Mouse (Mus musculus) stomach, embryonic 14.5 days (tissue): ENCODE measurements at regions not wholly inside any gene's neighbourhood (a gene's known extent, or its start where the extent isn't known, plus 50 kb on each side); places are given as distances from the start of the nearest gene placed in this dataset.

Source experiments
- ATAC-seq: fragments of 200-750 bp; cut with Nextera tagmentation; 2 replicates; pipeline ENCODE4 v1.8.0; 2017; ENCODE audit warnings: low read depth, moderate TSS enrichment; ENCODE audit not compliant: insufficient number of reproducible peaks, insufficient read depth, low FRiP score
- H3K27ac ChIP-seq: fragments of 300-500 bp; sonication (generic); 2 replicates; pipeline ENCODE4 v1.5.1; 2014; ENCODE audit warnings: mild to moderate bottlenecking, low read length, moderate library complexity, mixed read lengths
- H3K27me3 ChIP-seq: fragments of 300-500 bp; sonication (generic); 2 replicates; pipeline ENCODE4 v1.6.1; 2014; ENCODE audit warnings: low read length, control low read depth, mixed read lengths; ENCODE audit not compliant: control insufficient read depth, insufficient read depth
- H3K36me3 ChIP-seq: fragments of 300-500 bp; sonication (generic); 2 replicates; pipeline ENCODE4 v1.6.1; 2014; ENCODE audit warnings: mild to moderate bottlenecking, control low read depth, low read length, moderate library complexity, mixed read lengths; ENCODE audit not compliant: control insufficient read depth, insufficient read depth
- H3K4me1 ChIP-seq: fragments of 300-500 bp; sonication (generic); 2 replicates; pipeline ENCODE4 v1.6.1; 2014; ENCODE audit warnings: low read length, control low read depth, mixed read lengths; ENCODE audit not compliant: control insufficient read depth, insufficient read depth
- H3K4me2 ChIP-seq: fragments of 300-500 bp; sonication (generic); replicated peaks from 2 replicates; pipeline ENCODE4 v1.6.1; 2014; ENCODE audit warnings: low read depth, low read length, control low read depth
- H3K4me3 ChIP-seq: fragments of 300-500 bp; sonication (generic); 2 replicates; pipeline ENCODE4 v1.5.1; 2014; ENCODE audit warnings: low read depth, low read length, control low read depth
- H3K9ac ChIP-seq: fragments of 300-500 bp; sonication (generic); replicated peaks from 2 replicates; pipeline ENCODE4 v1.6.1; 2014; ENCODE audit warnings: low read depth, mild to moderate bottlenecking, control low read depth, low read length, moderate library complexity, mixed read lengths
- H3K9me3 ChIP-seq: fragments of 300-500 bp; sonication (generic); 2 replicates; pipeline ENCODE4 v1.6.1; 2016; ENCODE audit warnings: low read depth, low read length, control low read depth; ENCODE audit not compliant: control insufficient read depth
- WGBS: fragments of 180-500 bp; shearing (Covaris S2); extraction: QIAGEN DNeasy Blood & Tissue Kit; methylation state at CpG from one replicate; pipeline ENCODE4 v1.1.7; 2014; 5-methylcytosine and 5-hydroxymethylcytosine counted together

GRCm38 (mm10) chr8:49175386-49175785 lies 331.6 kb upstream of the Tenm3 start:
- no peak overlapping the region for H3K4me2 ChIP-seq
- no peak overlapping the region for H3K9ac ChIP-seq
- H3K4me1 ChIP-seq, result no peaks in the 10 kb centered on the region
- H3K36me3 ChIP-seq, result no peaks in the 10 kb centered on the region
- no peaks in the 10 kb centered on the region for H3K9me3 ChIP-seq
- no peaks in the 10 kb centered on the region for H3K27me3 ChIP-seq
- no peak for ATAC-seq
- WGBS, result 82% methylated on average over 4 of the region's 4 CpGs
- no peak overlapping the region for H3K27ac ChIP-seq
- no peak overlapping the region for H3K4me3 ChIP-seq

DNA sequence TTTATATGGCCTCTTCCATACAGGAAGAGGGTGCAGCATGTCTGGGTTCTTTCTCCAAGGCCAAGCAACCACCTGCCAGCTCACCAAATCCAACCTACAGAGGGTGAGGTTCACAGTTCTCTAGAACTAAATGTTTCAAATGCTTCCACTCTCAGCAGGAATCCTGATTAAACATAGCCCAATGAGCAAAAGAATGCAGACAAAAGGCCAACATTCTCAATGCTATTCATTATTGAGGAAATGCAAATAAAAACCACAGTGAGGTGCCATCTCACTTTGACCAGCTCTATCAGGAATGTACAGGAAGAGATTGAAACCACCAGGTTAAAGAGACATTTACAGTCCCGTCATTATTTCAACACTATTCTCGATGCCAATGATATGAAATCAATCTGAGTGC lies 331.2 kb upstream of the Tenm3 start:
- no peaks in the 10 kb centered on the region for H3K4me1 ChIP-seq
- no peaks in the 10 kb centered on the region for H3K9me3 ChIP-seq
- no peaks in the 10 kb centered on the region for H3K27me3 ChIP-seq
- no peak overlapping the region for H3K4me2 ChIP-seq
- H3K4me3 ChIP-seq, result no peak overlapping the region
- no peak for ATAC-seq
- H3K36me3 ChIP-seq, result no peaks in the 10 kb centered on the region
- WGBS, result 71% methylated on average over 2 of the region's 2 CpGs
- H3K27ac ChIP-seq, result no peak overlapping the region
- H3K9ac ChIP-seq, result no peak overlapping the region

DNA sequence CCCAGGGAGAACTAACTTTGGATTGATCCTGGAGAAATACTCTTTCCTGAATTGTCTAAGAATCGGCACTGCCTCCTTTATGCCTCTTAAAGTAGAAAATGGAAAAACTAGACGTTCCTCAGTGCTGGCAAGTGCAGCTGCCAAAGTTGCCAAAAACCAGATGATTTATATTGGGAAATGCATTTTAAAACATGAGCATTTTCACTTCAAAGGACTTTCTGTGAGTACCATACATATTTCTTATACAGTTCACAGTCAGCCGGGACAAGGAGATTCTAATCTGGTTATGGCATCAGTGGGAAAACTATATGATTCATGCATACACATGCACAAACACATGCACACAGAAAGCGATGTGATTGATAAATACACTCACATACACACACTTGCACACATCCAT lies 315.6 kb upstream of the Tenm3 start:
- 54% methylated on average over 4 of the region's 4 CpGs for WGBS
- Histone ChIP-seq H3K9me3 (no peaks in the 10 kb centered on the region), H3K27me3 (no peaks in the 10 kb centered on the region), H3K4me2 (no peak overlapping the region), H3K4me1 (no peaks in the 10 kb centered on the region), H3K36me3 (no peaks in the 10 kb centered on the region), H3K9ac (no peak overlapping the region), H3K4me3 (no peak overlapping the region), H3K27ac (no peak overlapping the region)
- no peak for ATAC-seq

GRCm38 (mm10) chr8:49158201-49158600 lies 314.4 kb upstream of the Tenm3 start:
- H3K4me3 ChIP-seq, result no peak overlapping the region
- 81% methylated on average over 4 of the region's 4 CpGs for WGBS
- no peak overlapping the region for H3K4me2 ChIP-seq
- H3K9ac ChIP-seq, result no peak overlapping the region
- no peaks in the 10 kb centered on the region for H3K9me3 ChIP-seq
- no peak for ATAC-seq
- H3K4me1 ChIP-seq, result no peaks in the 10 kb centered on the region
- H3K27me3 ChIP-seq, result no peaks in the 10 kb centered on the region
- H3K27ac ChIP-seq, result no peak overlapping the region
- H3K36me3 ChIP-seq, result no peaks in the 10 kb centered on the region

DNA sequence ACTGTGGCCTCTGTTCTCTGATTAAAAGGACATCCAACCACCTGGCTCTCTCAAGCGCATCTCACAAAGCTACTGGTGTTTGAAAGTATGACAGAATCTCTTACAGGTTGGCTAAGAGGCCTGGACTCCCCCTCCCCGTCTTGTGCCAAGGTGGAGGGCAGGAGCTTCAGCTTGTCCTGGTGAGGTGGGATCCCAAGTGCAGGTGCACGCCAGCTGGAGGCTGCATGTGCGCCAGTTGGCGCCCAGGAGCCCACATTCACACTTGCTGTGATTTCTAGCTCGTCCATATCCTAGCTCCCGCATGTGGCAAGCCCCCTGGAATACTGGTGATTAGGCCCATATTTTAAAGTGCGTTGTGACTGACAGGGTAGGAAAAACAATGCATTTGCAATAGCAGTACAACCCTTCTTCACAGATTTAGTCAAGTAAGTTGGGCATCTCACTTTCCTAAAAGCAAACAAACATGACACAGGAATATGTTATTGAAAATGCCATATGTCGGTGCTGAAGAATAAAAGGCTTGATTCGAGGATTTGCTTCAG lies 292.8 kb upstream of the Tenm3 start:
- WGBS, result 89% methylated on average over 10 of the region's 10 CpGs
- Histone ChIP-seq H3K9ac (no peak overlapping the region), H3K4me1 (no peaks in the 10 kb centered on the region), H3K4me2 (no peak overlapping the region), H3K4me3 (no peak overlapping the region), H3K9me3 (no peaks in the 10 kb centered on the region), H3K27me3 (no peaks in the 10 kb centered on the region), H3K36me3 (no peaks in the 10 kb centered on the region), H3K27ac (no peak overlapping the region)
- no peak for ATAC-seq

DNA sequence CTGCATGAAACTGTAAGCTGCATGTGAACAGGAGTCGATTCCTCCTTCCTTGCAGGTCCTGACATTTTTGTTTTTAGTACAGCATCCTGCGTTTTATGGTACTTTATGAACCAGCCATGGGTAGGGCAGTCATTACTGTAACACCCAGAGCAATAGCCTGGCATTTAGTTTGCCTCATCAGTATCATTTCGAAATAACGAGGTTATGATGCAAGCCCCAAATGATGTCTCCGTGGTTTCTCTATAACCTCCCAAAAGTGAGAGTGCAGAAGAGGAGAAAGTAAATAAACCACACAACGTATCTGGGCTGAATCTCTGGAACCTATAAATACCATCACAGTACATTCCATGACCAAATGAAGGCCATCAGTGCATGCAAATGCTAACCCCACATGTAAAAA lies 265.3 kb upstream of the Tenm3 start:
- no peak overlapping the region for H3K9ac ChIP-seq
- no peaks in the 10 kb centered on the region for H3K27me3 ChIP-seq
- no peak overlapping the region for H3K4me2 ChIP-seq
- no peak for ATAC-seq
- 82% methylated on average over 6 of the region's 6 CpGs for WGBS
- no peak overlapping the region for H3K4me3 ChIP-seq
- H3K9me3 ChIP-seq, result no peaks in the 10 kb centered on the region
- H3K4me1 ChIP-seq, result no peaks in the 10 kb centered on the region
- H3K36me3 ChIP-seq, result no peaks in the 10 kb centered on the region
- H3K27ac ChIP-seq, result no peak overlapping the region

DNA sequence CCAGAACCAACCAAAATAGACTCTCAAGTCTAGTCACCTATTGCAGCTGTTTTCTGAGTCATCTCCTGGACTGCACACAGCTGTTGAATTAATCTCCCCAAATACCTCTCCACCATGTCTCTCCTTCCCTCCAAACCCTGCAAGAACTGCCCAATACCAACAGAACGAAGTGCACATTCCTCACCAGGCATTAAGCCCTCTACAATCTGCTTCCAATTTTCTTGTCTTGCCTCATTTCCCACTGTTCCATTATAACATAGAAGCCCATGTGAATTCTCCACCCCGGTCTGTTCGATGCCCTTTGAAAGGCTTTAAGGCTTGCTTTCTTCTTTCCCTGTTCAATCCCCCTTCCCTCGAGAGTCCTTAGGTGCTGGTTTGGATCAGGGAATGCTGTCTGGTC lies 264.9 kb upstream of the Tenm3 start:
- Histone ChIP-seq H3K36me3 (no peaks in the 10 kb centered on the region), H3K4me2 (no peak overlapping the region), H3K27ac (no peak overlapping the region), H3K9me3 (no peaks in the 10 kb centered on the region), H3K9ac (no peak overlapping the region), H3K27me3 (no peaks in the 10 kb centered on the region), H3K4me3 (no peak overlapping the region), H3K4me1 (no peaks in the 10 kb centered on the region)
- ATAC-seq, result no peak
- 68% methylated on average over 4 of the region's 4 CpGs for WGBS

- Histone ChIP-seq H3K9me3 (no peaks in the 10 kb centered on the region), H3K9ac (no peak overlapping the region), H3K4me2 (no peak overlapping the region), H3K27ac (no peak overlapping the region), H3K4me1 (no peaks in the 10 kb centered on the region), H3K36me3 (no peaks in the 10 kb centered on the region), H3K4me3 (no peak overlapping the region), H3K27me3 (no peaks in the 10 kb centered on the region)
- ATAC-seq, result no peak
- 60% methylated on average over 3 of the region's 3 CpGs for WGBS
These were observed 262.8 kb upstream of the Tenm3 start for GRCm38 (mm10) chr8:49106531-49106930.

GRCm38 (mm10) chr8:49101156-49101555 lies 257.4 kb upstream of the Tenm3 start:
- WGBS, result 89% methylated on average over 7 of the region's 7 CpGs
- H3K36me3 ChIP-seq, result no peaks in the 10 kb centered on the region

More at GRCm38 (mm10) chr8:49101156-49101555, 257.4 kb upstream of the Tenm3 start:
- no peak for ATAC-seq
- H3K9me3 ChIP-seq, result peaks cover 2% of the 10 kb centered on the region; the same call in 1 of the 2 replicates
- H3K27ac ChIP-seq, result no peak overlapping the region
- H3K27me3 ChIP-seq, result no peaks in the 10 kb centered on the region
- H3K4me3 ChIP-seq, result no peak overlapping the region
- H3K9ac ChIP-seq, result no peak overlapping the region
- no peaks in the 10 kb centered on the region for H3K4me1 ChIP-seq
- no peak overlapping the region for H3K4me2 ChIP-seq
